Mouse (Mus musculus): ENCODE results near the gene Gfpt1. TPM values are rescaled to one million over a fixed set of nuclear protein-coding genes. Genes with fewer than 3 reads are reported as not detected.

Gfpt1 gene
- polyA plus RNA-seq (2015; fragmentation: Nextera tagmentation; extraction: Ambion mirVana) = 31.0 and 35.8 TPM in 2 replicates

GRCm38 (mm10) chr6:87042337-87043130, at the start of gene Gfpt1:
TSS of gene Gfpt1 (plus strand) at chr6:87042846.
- Histone ChIP-seq H3K27me3 (ENCODE audit: control insufficient read depth, insufficient read depth, low read length) (no peaks in the 10 kb centered on the region), H3K9me3 (replicated peaks; ENCODE audit: control insufficient read depth, low read length) (no peaks in the 10 kb centered on the region), H3K4me3 (replicated peaks; ENCODE audit: low read length) (peak within 1 kb of the TSS; percentile 99), H3K9ac (ENCODE audit: low read length) (peak within 1 kb of the TSS; percentile 97), H3K4me2 (ENCODE audit: low read depth, low read length) (peak within 1 kb of the TSS; percentile 80), H3K4me1 (ENCODE audit: control insufficient read depth, insufficient read depth, low read length) (peaks cover 14% of the 10 kb centered on the region), H3K36me3 (ENCODE audit: control insufficient read depth, insufficient read depth, low read length) (no peaks in the 10 kb centered on the region), H3K27ac (ENCODE audit: low read length) (peak within 1 kb of the TSS; percentile 99)
- peak; percentile 97 for ATAC-seq (ENCODE audit: insufficient read depth, low FRiP score)
- under 1% methylated on average over 66 of the region's 68 CpGs for WGBS

- no peak overlapping the region for H3K4me3 ChIP-seq (replicated peaks; ENCODE audit: low read length)
- H3K4me2 ChIP-seq (ENCODE audit: low read depth, low read length) = no peak overlapping the region
- 73% methylated on average over 4 of the region's 4 CpGs for WGBS
- H3K4me1 ChIP-seq (ENCODE audit: control insufficient read depth, insufficient read depth, low read length) = no peaks in the 10 kb centered on the region
- H3K9ac ChIP-seq (ENCODE audit: low read length) = no peak overlapping the region
- H3K36me3 ChIP-seq (ENCODE audit: control insufficient read depth, insufficient read depth, low read length) = 0 out of 2 replicates have a peak, but pooled peaks cover 2% of the 10 kb centered on the region
- no peak overlapping the region for H3K27ac ChIP-seq (ENCODE audit: low read length)
- no peaks in the 10 kb centered on the region for H3K27me3 ChIP-seq (ENCODE audit: control insufficient read depth, insufficient read depth, low read length)
- no peaks in the 10 kb centered on the region for H3K9me3 ChIP-seq (replicated peaks; ENCODE audit: control insufficient read depth, low read length)
- ATAC-seq (ENCODE audit: insufficient read depth, low FRiP score) = no peak
These were observed 48.4 kb upstream of the Gfpt1 start for GRCm38 (mm10) chr6:86994254-86994653.

- 86% methylated on average over 5 of the region's 5 CpGs for WGBS
- no peaks in the 10 kb centered on the region for H3K9me3 ChIP-seq (replicated peaks; ENCODE audit: control insufficient read depth, low read length)
- no peak overlapping the region for H3K9ac ChIP-seq (ENCODE audit: low read length)
- no peak overlapping the region for H3K27ac ChIP-seq (ENCODE audit: low read length)
- no peak overlapping the region for H3K4me3 ChIP-seq (replicated peaks; ENCODE audit: low read length)
- ATAC-seq (ENCODE audit: insufficient read depth, low FRiP score) = no peak
- H3K36me3 ChIP-seq (ENCODE audit: control insufficient read depth, insufficient read depth, low read length) = 0 out of 2 replicates have a peak, but pooled peaks cover 2% of the 10 kb centered on the region
- no peaks in the 10 kb centered on the region for H3K27me3 ChIP-seq (ENCODE audit: control insufficient read depth, insufficient read depth, low read length)
- H3K4me1 ChIP-seq (ENCODE audit: control insufficient read depth, insufficient read depth, low read length) = no peaks in the 10 kb centered on the region
- no peak overlapping the region for H3K4me2 ChIP-seq (ENCODE audit: low read depth, low read length)
These were observed 45.9 kb upstream of the Gfpt1 start for GRCm38 (mm10) chr6:86996629-86997307.

GRCm38 (mm10) chr6:86997360-86997759, 45.3 kb upstream of the Gfpt1 start:
- Histone ChIP-seq H3K36me3 (ENCODE audit: control insufficient read depth, insufficient read depth, low read length) (0 out of 2 replicates have a peak, but pooled peaks cover 2% of the 10 kb centered on the region), H3K4me1 (ENCODE audit: control insufficient read depth, insufficient read depth, low read length) (no peaks in the 10 kb centered on the region), H3K9ac (ENCODE audit: low read length) (no peak overlapping the region), H3K4me3 (replicated peaks; ENCODE audit: low read length) (no peak overlapping the region), H3K9me3 (replicated peaks; ENCODE audit: control insufficient read depth, low read length) (no peaks in the 10 kb centered on the region), H3K4me2 (ENCODE audit: low read depth, low read length) (no peak overlapping the region), H3K27ac (ENCODE audit: low read length) (no peak overlapping the region), H3K27me3 (ENCODE audit: control insufficient read depth, insufficient read depth, low read length) (no peaks in the 10 kb centered on the region)
- 90% methylated on average over 6 of the region's 6 CpGs for WGBS
- ATAC-seq (ENCODE audit: insufficient read depth, low FRiP score) = no peak

GRCm38 (mm10) chr6:87001995-87002394, 40.7 kb upstream of the Gfpt1 start:
- Histone ChIP-seq H3K27ac (ENCODE audit: low read length) (0 out of 2 replicates have a peak overlapping the region, but pooled peaks have one; percentile 7), H3K4me3 (replicated peaks; ENCODE audit: low read length) (no peak overlapping the region), H3K36me3 (ENCODE audit: control insufficient read depth, insufficient read depth, low read length) (0 out of 2 replicates have a peak, but pooled peaks cover 2% of the 10 kb centered on the region), H3K27me3 (ENCODE audit: control insufficient read depth, insufficient read depth, low read length) (no peaks in the 10 kb centered on the region), H3K4me2 (ENCODE audit: low read depth, low read length) (no peak overlapping the region), H3K9me3 (replicated peaks; ENCODE audit: control insufficient read depth, low read length) (no peaks in the 10 kb centered on the region), H3K4me1 (ENCODE audit: control insufficient read depth, insufficient read depth, low read length) (no peaks in the 10 kb centered on the region), H3K9ac (ENCODE audit: low read length) (no peak overlapping the region)
- no peak for ATAC-seq (ENCODE audit: insufficient read depth, low FRiP score)
- WGBS = 82% methylated on average over 6 of the region's 6 CpGs

- ATAC-seq (ENCODE audit: insufficient read depth, low FRiP score) = peak; percentile 47; the same call in 1 of the 2 replicates
- 41% methylated on average over 8 of the region's 8 CpGs for WGBS
These were observed 40.1 kb upstream of the Gfpt1 start for GRCm38 (mm10) chr6:87002521-87003055.

GRCm38 (mm10) chr6:87004099-87004498, 38.5 kb upstream of the Gfpt1 start:
- WGBS = 68% methylated on average over 2 of the region's 2 CpGs
- Histone ChIP-seq H3K27ac (ENCODE audit: low read length) (no peak overlapping the region), H3K9me3 (replicated peaks; ENCODE audit: control insufficient read depth, low read length) (no peaks in the 10 kb centered on the region), H3K4me2 (ENCODE audit: low read depth, low read length) (no peak overlapping the region), H3K27me3 (ENCODE audit: control insufficient read depth, insufficient read depth, low read length) (no peaks in the 10 kb centered on the region), H3K36me3 (ENCODE audit: control insufficient read depth, insufficient read depth, low read length) (no peaks in the 10 kb centered on the region), H3K9ac (ENCODE audit: low read length) (no peak overlapping the region), H3K4me3 (replicated peaks; ENCODE audit: low read length) (no peak overlapping the region), H3K4me1 (ENCODE audit: control insufficient read depth, insufficient read depth, low read length) (no peaks in the 10 kb centered on the region)
- ATAC-seq (ENCODE audit: insufficient read depth, low FRiP score) = no peak

More at GRCm38 (mm10) chr6:87002521-87003055, 40.1 kb upstream of the Gfpt1 start:
- Histone ChIP-seq H3K27me3 (ENCODE audit: control insufficient read depth, insufficient read depth, low read length) (no peaks in the 10 kb centered on the region), H3K4me2 (ENCODE audit: low read depth, low read length) (no peak overlapping the region), H3K36me3 (ENCODE audit: control insufficient read depth, insufficient read depth, low read length) (no peaks in the 10 kb centered on the region), H3K9me3 (replicated peaks; ENCODE audit: control insufficient read depth, low read length) (no peaks in the 10 kb centered on the region), H3K4me1 (ENCODE audit: control insufficient read depth, insufficient read depth, low read length) (no peaks in the 10 kb centered on the region), H3K9ac (ENCODE audit: low read length) (no peak overlapping the region), H3K27ac (ENCODE audit: low read length) (peak overlapping the region; percentile 7; the same call in 1 of the 2 replicates), H3K4me3 (replicated peaks; ENCODE audit: low read length) (no peak overlapping the region)

GRCm38 (mm10) chr6:87005577-87005976, 37.1 kb upstream of the Gfpt1 start:
- Histone ChIP-seq H3K9ac (ENCODE audit: low read length) (no peak overlapping the region), H3K36me3 (ENCODE audit: control insufficient read depth, insufficient read depth, low read length) (no peaks in the 10 kb centered on the region), H3K4me3 (replicated peaks; ENCODE audit: low read length) (no peak overlapping the region), H3K27me3 (ENCODE audit: control insufficient read depth, insufficient read depth, low read length) (no peaks in the 10 kb centered on the region), H3K27ac (ENCODE audit: low read length) (no peak overlapping the region), H3K4me1 (ENCODE audit: control insufficient read depth, insufficient read depth, low read length) (peaks cover 3% of the 10 kb centered on the region), H3K9me3 (replicated peaks; ENCODE audit: control insufficient read depth, low read length) (no peaks in the 10 kb centered on the region), H3K4me2 (ENCODE audit: low read depth, low read length) (no peak overlapping the region)
- no peak for ATAC-seq (ENCODE audit: insufficient read depth, low FRiP score)

- 84% methylated on average over 6 of the region's 6 CpGs for WGBS
- H3K27ac ChIP-seq (ENCODE audit: low read length) = peak within 1 kb of the TSS; percentile 86
- H3K4me3 ChIP-seq (replicated peaks; ENCODE audit: low read length) = peak within 1 kb of the TSS; percentile 84
- peaks cover 9% of the 10 kb centered on the region for H3K4me1 ChIP-seq (ENCODE audit: control insufficient read depth, insufficient read depth, low read length)
- no peak for ATAC-seq (ENCODE audit: insufficient read depth, low FRiP score)
- peak within 1 kb of the TSS; percentile 64 for H3K4me2 ChIP-seq (ENCODE audit: low read depth, low read length)
- no peaks in the 10 kb centered on the region for H3K27me3 ChIP-seq (ENCODE audit: control insufficient read depth, insufficient read depth, low read length)
- H3K9ac ChIP-seq (ENCODE audit: low read length) = peak within 1 kb of the TSS; percentile 87
- H3K9me3 ChIP-seq (replicated peaks; ENCODE audit: control insufficient read depth, low read length) = no peaks in the 10 kb centered on the region
- H3K36me3 ChIP-seq (ENCODE audit: control insufficient read depth, insufficient read depth, low read length) = no peaks in the 10 kb centered on the region
These were observed 33.8 kb upstream of the Gfpt1 start, which contains the start of gene Nfu1 for GRCm38 (mm10) chr6:87008887-87009286. TSS of gene Nfu1 (plus strand) at chr6:87009236.

Data from stomach, embryonic 16.5 days (tissue).